Mouse (Mus musculus): ENCODE measurements around the gene Timm13. TPM values are rescaled to one million over a fixed set of nuclear protein-coding genes. Genes with fewer than 3 reads are reported as not detected.
A peak's percentile ranks its signal among the peaks of the same experiment; 100 is the strongest.

Timm13 gene
- polyA plus RNA-seq, 1 experiment from 2014 or later, result 305 TPM

- no peak for ATAC-seq (ENCODE audit: low FRiP score)
- peak overlapping the region; percentile 58; the same call in 1 of the 2 replicates for H3K9ac ChIP-seq
- H3K4me2 ChIP-seq (replicated peaks), result peak overlapping the region; percentile 75
- peaks cover 61% of the 10 kb centered on the region for H3K27me3 ChIP-seq
- H3K4me3 ChIP-seq, result peak overlapping the region; percentile 45
- no peak overlapping the region for H3K27ac ChIP-seq
- no peaks in the 10 kb centered on the region for H3K36me3 ChIP-seq
- no peaks in the 10 kb centered on the region for H3K9me3 ChIP-seq (replicated peaks)
- H3K4me1 ChIP-seq, result peaks cover 67% of the 10 kb centered on the region
- WGBS, result 4% methylated on average over 14 of the region's 14 CpGs
These were observed 30.4 kb upstream of the Timm13 start for GRCm38 (mm10) chr10:80931153-80931671.

DNA sequence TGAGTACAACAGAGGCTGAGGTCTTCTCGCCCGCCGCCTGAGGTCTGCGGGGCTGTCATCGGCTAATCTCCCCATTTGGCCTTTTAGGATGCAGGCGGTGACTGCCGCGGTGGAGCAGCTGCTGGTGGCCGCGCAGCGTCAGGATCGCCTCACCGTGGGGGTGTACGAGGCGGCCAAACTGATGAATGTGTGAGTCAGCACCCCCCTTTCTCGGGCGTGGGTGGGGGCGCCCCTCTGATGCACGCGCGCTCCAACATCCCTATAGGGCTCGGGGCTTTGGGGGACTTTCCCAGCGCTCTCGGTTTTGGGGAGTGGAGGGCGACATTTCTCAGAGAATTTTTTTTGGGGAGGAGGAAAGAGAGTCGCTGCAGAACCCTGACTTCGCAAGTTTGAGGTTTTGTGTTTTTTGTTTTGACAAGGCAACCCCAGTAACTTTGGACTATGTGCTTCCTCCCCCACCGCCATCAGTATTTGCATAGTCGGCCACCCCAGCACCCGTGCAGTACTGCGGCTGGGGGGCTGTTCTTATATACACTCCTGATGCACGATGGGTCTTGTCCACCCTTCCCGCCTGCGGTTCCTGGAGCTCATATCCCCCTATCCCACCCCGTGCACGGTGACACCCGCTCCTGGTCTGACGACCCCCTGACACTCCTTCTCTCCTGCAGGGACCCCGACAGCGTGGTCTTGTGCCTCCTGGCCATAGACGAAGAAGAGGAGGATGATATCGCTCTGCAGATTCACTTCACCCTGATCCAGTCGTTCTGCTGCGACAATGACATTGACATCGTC, 29.8 kb upstream of the Timm13 start:
- WGBS, result under 1% methylated on average over 45 of the region's 45 CpGs
- Histone ChIP-seq H3K4me2 (replicated peaks) (peak overlapping the region; percentile 75), H3K9ac (peak overlapping the region; percentile 58), H3K27ac (no peak overlapping the region), H3K36me3 (no peaks in the 10 kb centered on the region), H3K9me3 (replicated peaks) (no peaks in the 10 kb centered on the region), H3K4me3 (peak overlapping the region; percentile 45), H3K27me3 (peaks cover 55% of the 10 kb centered on the region), H3K4me1 (peaks cover 60% of the 10 kb centered on the region)
- peak; percentile 22; the same call in 1 of the 2 replicates for ATAC-seq (ENCODE audit: low FRiP score)

DNA sequence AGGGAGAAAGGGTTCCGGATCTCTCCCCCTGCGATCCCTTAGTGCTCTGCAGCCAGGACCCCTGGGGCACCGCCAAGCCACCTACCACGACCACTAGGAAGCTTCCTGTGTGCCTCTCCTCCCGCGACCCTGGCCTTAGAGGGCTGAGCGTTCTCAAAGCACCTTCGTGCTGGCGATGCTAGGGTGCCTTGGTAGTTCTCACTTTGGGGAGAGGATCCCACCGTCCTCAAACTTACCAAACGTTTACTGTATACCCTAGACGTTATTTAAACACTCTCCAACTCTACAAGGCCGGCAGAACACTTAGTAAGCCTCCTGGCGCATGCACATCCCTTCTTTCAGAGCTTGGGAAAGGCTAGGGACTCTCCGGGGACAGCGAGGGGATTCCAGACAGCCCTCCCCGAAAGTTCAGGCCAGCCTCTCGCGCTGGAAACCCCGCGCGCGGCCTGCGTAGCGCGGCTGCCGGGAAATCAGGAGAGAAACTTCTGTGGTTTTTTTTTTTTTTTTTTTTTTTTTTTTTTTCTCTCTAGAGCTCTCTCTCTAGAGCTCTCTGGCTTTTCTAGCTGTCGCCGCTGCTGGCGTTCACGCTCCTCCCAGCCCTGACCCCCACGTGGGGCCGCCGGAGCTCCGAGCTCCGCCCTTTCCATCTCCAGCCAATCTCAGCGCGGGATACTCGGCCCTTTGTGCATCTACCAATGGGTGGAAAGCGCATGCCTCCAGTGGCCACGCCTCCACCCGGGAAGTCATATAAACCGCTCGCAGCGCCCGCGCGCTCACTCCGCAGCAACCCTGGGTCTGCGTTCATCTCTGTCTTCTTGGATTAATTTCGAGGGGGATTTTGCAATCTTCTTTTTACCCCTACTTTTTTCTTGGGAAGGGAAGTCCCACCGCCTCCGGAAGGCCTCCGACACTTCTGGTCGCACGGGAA, 28.8 kb upstream of the Timm13 start, which contains the start of gene Gadd45b:
Gadd45b (plus strand) TSS at position 775 of the 928 bp plus-strand sequence.
- H3K9me3 ChIP-seq (replicated peaks), result no peaks in the 10 kb centered on the region
- H3K36me3 ChIP-seq, result no peaks in the 10 kb centered on the region
- peaks cover 54% of the 10 kb centered on the region for H3K4me1 ChIP-seq
- H3K27me3 ChIP-seq, result peaks cover 45% of the 10 kb centered on the region
- H3K4me2 ChIP-seq (replicated peaks), result peak within 1 kb of the TSS; percentile 91
- WGBS, result under 1% methylated on average over 56 of the region's 56 CpGs
- peak within 1 kb of the TSS; percentile 68 for H3K9ac ChIP-seq
- ATAC-seq (ENCODE audit: low FRiP score), result peak; percentile 88
- H3K27ac ChIP-seq, result peak within 1 kb of the TSS; percentile 75
- peak within 1 kb of the TSS; percentile 45 for H3K4me3 ChIP-seq

- WGBS, result under 1% methylated on average over 47 of the region's 48 CpGs
- no peaks in the 10 kb centered on the region for H3K9me3 ChIP-seq (replicated peaks)
- peak overlapping the region; percentile 91 for H3K4me2 ChIP-seq (replicated peaks)
- H3K9ac ChIP-seq, result peak overlapping the region; percentile 68
- H3K27me3 ChIP-seq, result peaks cover 36% of the 10 kb centered on the region
- H3K27ac ChIP-seq, result peak overlapping the region; percentile 75
- peaks cover 46% of the 10 kb centered on the region for H3K4me1 ChIP-seq
- H3K4me3 ChIP-seq, result peak overlapping the region; percentile 45
- ATAC-seq (ENCODE audit: low FRiP score), result peak; percentile 36
- H3K36me3 ChIP-seq, result no peaks in the 10 kb centered on the region
These were observed 28.0 kb upstream of the Timm13 start for GRCm38 (mm10) chr10:80928586-80929298.

DNA sequence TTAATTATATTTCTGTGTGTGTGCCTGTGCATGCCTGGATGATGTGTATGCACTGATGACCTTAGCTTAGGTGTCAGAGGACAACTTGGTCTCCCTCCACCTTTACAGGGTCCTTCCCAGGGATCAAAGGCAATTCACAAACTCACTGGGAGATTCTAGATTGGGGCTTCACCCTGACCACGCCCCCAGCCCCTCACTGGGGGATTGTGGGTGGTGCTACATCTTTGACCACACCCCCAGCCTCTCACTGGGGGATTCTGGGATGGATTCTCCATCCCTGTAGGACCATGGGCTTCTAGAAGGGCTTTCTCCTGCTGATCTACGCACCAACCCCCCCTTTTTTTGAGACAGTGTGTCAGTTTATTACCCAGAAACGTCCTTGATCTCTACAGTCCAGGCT, 24.7 kb upstream of the Timm13 start:
- peaks cover 20% of the 10 kb centered on the region for H3K4me1 ChIP-seq
- H3K4me3 ChIP-seq, result no peak overlapping the region
- peaks cover 4% of the 10 kb centered on the region for H3K27me3 ChIP-seq
- no peak overlapping the region for H3K27ac ChIP-seq
- ATAC-seq (ENCODE audit: low FRiP score), result no peak
- 42% methylated on average over 3 of the region's 3 CpGs for WGBS
- no peaks in the 10 kb centered on the region for H3K36me3 ChIP-seq
- no peak overlapping the region for H3K9ac ChIP-seq
- H3K9me3 ChIP-seq (replicated peaks), result no peaks in the 10 kb centered on the region
- no peak overlapping the region for H3K4me2 ChIP-seq (replicated peaks)

DNA sequence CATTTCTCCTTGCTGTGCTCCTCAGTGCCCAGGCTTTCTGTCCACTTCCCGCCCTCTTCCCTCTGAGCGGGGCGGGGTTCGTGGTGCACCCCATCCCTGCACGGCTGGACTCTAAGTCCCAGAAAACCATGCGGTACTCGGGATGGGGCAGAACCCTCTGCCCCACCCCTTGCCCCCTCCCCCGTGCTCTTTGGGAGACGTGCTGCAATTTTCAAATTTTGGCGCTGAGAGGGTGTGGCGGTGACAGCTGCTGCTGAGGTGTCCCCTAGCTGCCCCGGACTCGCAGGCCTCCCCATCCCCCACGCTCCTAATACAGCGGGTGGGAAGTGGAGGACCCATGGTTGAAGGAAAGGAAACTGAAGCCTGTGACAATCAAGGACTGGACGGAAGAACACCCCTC, 21.2 kb upstream of the Timm13 start:
- Histone ChIP-seq H3K9me3 (replicated peaks) (no peaks in the 10 kb centered on the region), H3K9ac (peak overlapping the region; percentile 33; the same call in 1 of the 2 replicates), H3K36me3 (no peaks in the 10 kb centered on the region), H3K4me1 (peaks cover 17% of the 10 kb centered on the region), H3K27me3 (peaks cover 4% of the 10 kb centered on the region), H3K4me3 (peak overlapping the region; percentile 17; the same call in 1 of the 2 replicates), H3K4me2 (replicated peaks) (peak overlapping the region; percentile 43), H3K27ac (no peak overlapping the region)
- no peak for ATAC-seq (ENCODE audit: low FRiP score)
- WGBS, result 5% methylated on average over 16 of the region's 16 CpGs

DNA sequence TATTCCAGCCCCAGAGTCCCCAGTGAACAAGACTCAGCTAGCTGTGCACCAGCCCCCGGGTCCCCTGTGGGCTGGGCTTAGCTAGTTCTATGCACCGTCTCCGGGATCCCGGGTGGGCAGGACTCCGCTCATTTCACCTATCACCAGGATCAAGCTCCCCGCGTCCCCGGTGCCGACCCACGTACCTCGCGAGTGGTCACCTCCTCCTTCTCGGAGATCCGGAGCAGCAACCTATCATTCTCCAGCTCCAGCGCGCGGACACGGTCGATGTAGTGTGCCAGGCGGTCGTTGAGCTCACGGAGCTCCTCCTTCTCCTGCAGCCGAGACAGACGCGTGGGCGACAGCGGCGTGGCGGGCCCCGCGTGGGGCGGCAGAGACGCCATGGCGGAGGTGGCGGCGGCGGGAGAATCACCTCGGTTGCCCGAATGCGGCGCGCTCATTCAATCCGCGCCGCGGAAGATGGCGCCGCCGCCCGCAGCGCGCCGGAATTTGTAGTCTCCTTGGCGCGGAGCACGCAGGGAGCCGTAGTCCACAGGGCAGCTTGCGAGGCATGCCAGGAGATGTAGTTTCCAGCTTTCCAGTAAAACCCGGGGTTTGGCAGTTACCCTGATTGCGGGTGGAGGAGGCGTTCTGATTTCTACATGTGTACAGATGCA, 17.1 kb upstream of the Timm13 start, which contains the start of gene Lmnb2:
Lmnb2 (minus strand) TSS at position 467 of the 656 bp plus-strand sequence.
- H3K4me3 ChIP-seq, result peak within 1 kb of the TSS; percentile 89
- H3K27me3 ChIP-seq, result peaks cover 4% of the 10 kb centered on the region
- WGBS, result under 1% methylated on average over 61 of the region's 61 CpGs
- peak within 1 kb of the TSS; percentile 66 for H3K27ac ChIP-seq
- no peaks in the 10 kb centered on the region for H3K9me3 ChIP-seq (replicated peaks)
- H3K36me3 ChIP-seq, result peaks cover 18% of the 10 kb centered on the region
- ATAC-seq (ENCODE audit: low FRiP score), result peak; percentile 76
- peak within 1 kb of the TSS; percentile 88 for H3K9ac ChIP-seq
- H3K4me2 ChIP-seq (replicated peaks), result peak within 1 kb of the TSS; percentile 98
- peaks cover 33% of the 10 kb centered on the region for H3K4me1 ChIP-seq

DNA sequence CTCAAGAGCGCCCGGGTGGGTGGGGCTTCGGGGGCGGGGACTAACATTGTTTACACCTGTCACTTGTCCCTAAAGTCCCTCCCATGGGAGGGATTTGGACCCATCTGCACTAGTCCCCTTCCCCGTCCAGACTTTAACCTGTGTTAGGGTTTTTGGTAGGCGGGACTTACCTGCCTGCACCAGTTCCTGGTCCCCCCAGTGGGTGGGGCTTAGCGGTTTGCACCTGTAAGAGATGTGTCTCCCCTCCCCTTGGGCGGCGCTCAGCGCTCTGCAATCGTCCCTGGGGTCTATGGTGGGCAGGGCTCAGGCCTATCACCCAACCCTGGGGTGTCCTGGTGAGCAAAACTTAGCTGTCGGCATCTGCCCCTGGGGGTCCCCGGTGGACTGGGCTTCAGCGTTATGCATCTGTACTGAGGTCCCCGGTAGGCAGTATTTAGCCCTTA, 16.6 kb upstream of the Timm13 start:
- Histone ChIP-seq H3K9me3 (replicated peaks) (no peaks in the 10 kb centered on the region), H3K4me2 (replicated peaks) (peak overlapping the region; percentile 98), H3K9ac (peak overlapping the region; percentile 88), H3K27ac (peak overlapping the region; percentile 66; the same call in 1 of the 2 replicates), H3K4me3 (peak overlapping the region; percentile 89), H3K36me3 (peaks cover 20% of the 10 kb centered on the region), H3K27me3 (peaks cover 4% of the 10 kb centered on the region; the same call in 1 of the 2 replicates), H3K4me1 (peaks cover 33% of the 10 kb centered on the region)
- peak; percentile 18 for ATAC-seq (ENCODE audit: low FRiP score)
- WGBS, result 5% methylated on average over 15 of the region's 15 CpGs

DNA sequence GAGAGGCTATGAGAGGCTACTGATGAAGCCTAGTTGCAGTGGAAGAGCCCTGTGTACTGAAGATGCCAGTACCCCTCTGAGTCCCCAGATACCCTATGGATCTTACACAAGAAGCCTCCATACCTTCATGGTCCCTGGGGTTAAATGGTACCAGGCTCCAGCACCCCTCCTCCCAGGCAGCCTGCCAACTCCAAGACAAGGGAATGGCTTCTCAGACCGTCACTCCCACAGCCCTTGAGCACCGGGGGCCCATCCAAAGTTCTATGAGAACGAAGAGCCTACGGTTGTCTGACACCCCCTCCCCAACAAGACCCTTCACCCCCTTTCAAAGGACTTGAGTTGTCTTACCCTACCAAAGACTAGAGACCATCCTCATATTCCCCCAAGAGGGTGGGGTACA, 15.0 kb upstream of the Timm13 start:
- 92% methylated on average over 4 of the region's 4 CpGs for WGBS
- H3K4me2 ChIP-seq (replicated peaks), result no peak overlapping the region
- H3K9ac ChIP-seq, result no peak overlapping the region
- ATAC-seq (ENCODE audit: low FRiP score), result no peak
- H3K9me3 ChIP-seq (replicated peaks), result no peaks in the 10 kb centered on the region
- H3K27ac ChIP-seq, result no peak overlapping the region
- peaks cover 34% of the 10 kb centered on the region for H3K36me3 ChIP-seq
- peaks cover 4% of the 10 kb centered on the region; the same call in 1 of the 2 replicates for H3K27me3 ChIP-seq
- no peak overlapping the region for H3K4me3 ChIP-seq
- peaks cover 28% of the 10 kb centered on the region for H3K4me1 ChIP-seq

DNA sequence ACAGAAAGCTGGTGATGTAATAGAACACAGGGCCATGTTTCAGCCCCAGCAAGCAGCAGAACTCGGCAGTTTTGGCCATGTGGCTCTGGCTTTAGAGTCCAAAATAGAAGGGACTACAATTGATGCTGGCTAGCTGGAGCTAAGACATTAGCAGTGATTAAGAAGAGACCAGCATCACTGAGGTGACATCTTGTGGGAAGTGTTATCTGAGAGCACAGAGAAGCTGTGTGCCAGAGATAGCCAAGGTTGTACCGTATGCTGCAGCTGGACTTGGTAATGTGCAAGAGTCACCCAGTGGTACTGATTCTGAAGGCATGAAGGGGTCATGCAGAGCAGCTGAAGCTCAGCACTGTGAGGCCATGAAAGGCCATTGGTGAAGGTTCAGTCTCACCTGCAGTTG, 14.5 kb upstream of the Timm13 start:
- H3K4me2 ChIP-seq (replicated peaks), result no peak overlapping the region
- WGBS, result 90% methylated on average over 2 of the region's 2 CpGs

GRCm38 (mm10) chr10:80914253-80914656, 13.5 kb upstream of the Timm13 start:
- Histone ChIP-seq H3K36me3 (peaks cover 49% of the 10 kb centered on the region), H3K9ac (no peak overlapping the region), H3K27me3 (peaks cover 3% of the 10 kb centered on the region; the same call in 1 of the 2 replicates), H3K4me2 (replicated peaks) (no peak overlapping the region), H3K4me1 (peaks cover 28% of the 10 kb centered on the region), H3K4me3 (no peak overlapping the region), H3K9me3 (replicated peaks) (no peaks in the 10 kb centered on the region), H3K27ac (no peak overlapping the region)
- ATAC-seq (ENCODE audit: low FRiP score), result no peak
- 92% methylated on average over 5 of the region's 5 CpGs for WGBS

More for the DNA sequence above, 14.5 kb upstream of the Timm13 start:
- H3K27ac ChIP-seq, result no peak overlapping the region
- no peak overlapping the region for H3K4me3 ChIP-seq
- H3K9me3 ChIP-seq (replicated peaks), result no peaks in the 10 kb centered on the region
- peaks cover 28% of the 10 kb centered on the region for H3K4me1 ChIP-seq
- no peak for ATAC-seq (ENCODE audit: low FRiP score)
- no peak overlapping the region for H3K9ac ChIP-seq
- peaks cover 39% of the 10 kb centered on the region for H3K36me3 ChIP-seq
- peaks cover 4% of the 10 kb centered on the region; the same call in 1 of the 2 replicates for H3K27me3 ChIP-seq
